Mouse (Mus musculus): ENCODE data around the gene Tigit.

The Tigit gene

DNA sequence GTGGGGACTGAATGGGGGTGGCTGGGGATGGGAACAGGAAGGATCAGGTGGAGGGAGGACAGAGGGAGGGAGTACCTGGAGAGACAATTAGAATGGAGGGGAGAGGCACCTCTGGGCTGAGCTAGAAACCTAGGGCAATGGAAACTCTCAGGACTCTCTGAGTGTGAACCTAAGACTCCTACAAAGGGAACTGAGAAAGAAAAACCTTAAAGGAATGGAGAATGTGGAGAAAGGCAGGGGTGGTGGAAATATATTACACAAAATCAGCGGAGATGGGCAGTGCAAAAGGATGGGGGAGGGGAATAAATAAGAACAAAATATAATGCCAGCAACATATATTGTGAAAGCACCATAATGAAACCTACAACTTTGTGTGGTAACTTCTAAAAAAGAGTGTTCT, 8.0 kb upstream of the Tigit start:
- in situ Hi-C loops (cut with MboI, MseI) = no loop called here

DNA sequence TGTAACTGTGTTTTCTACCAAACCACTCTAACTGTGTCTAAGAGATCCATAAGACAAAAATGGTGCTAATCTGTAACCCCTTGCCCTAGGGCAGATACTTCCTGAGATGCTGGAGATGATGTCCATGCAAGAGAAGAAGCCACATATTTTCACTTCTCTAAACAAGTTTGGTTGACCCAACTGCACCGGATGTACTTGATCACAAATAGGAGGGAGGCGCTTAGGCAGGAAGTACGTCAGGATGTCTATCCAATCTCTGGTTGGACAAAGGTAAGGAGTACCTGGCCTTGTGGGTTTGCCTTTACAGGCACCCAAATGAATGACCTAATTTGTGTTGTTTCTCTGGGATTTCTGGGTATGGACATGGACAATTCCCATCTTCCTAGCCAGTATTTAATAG, 4.3 kb upstream of the Tigit start:
- in situ Hi-C loops (cut with MboI, MseI) = no loop called here

- in situ Hi-C loops (cut with MboI, MseI) = loop anchor here (5.0 kb wide), 1 partner anchor 32 kb away; no protein-coding TSS in a partner anchor
Measured at GRCm38 (mm10) chr16:43664861-43665260, 915 bp upstream of the Tigit start.

- in situ Hi-C loops (cut with MboI, MseI) = loop anchor here (5.0 kb wide), 1 partner anchor 35 kb away; no protein-coding TSS in a partner anchor
Measured at GRCm38 (mm10) chr16:43662124-43663004, 1.6 kb downstream of the Tigit start.

DNA sequence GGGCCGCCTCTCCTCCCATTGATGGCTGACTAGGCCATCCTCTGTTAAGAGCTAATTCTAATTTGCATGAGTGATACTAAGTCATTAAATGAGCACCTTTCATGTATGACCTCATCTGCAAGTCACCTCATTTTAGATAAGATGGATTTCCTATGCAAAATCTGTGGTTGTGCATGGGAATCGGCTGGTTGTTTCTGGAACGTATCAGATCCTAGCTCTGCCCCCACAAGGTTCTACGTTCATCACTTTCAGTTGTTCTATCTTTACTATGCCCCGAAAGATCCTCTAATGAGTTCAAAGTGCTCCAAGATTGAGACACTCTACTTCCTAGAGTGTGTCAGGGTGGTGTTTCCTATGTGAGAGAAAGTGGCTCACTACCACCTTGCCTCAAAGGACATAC, 2.4 kb downstream of the Tigit start:
- in situ Hi-C loops (cut with MboI, MseI) = loop anchor here (5.0 kb wide), 1 partner anchor 36 kb away; no protein-coding TSS in a partner anchor

GRCm38 (mm10) chr16:43655183-43655787, 8.7 kb downstream of the Tigit start:
- in situ Hi-C loops (cut with MboI, MseI) = no loop called here

DNA sequence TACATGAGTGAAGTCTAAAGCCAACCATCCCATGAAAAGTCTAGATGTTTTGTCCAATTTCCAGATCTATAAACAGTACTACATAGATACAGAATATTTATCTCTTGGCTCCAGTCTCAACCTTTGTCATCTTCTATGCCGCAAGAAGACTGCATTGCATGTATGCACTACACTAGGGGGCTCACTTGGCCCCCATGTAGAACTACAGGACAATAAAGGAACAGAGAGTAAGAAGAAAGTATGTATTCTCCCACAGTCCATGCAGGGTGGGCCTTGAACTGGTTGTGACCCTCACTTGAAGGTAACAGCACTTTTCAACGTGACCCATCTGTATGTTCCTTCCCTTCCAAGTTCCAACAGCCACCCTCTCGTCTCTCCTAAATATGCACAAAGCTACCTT, 9.7 kb downstream of the Tigit start:
- in situ Hi-C loops (cut with MboI, MseI) = no loop called here

DNA sequence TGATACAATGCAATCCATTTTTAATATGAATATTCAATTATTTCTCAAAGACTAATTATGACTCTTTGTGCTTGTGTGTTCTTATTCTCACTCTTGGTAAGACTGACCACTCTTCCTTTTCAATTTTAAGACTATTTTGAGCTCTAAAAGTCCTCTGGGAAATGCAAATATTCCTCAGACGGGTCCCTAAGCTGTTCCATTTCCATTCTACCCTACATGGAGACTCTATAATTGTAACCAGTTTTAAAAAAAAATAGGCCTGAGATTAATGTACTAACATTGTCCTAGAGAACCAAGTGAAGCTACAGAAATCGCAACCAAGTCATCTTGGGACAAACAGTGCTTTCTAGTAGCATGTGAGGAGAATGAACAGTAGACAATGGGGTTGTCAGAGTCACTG, 10.7 kb downstream of the Tigit start:
- in situ Hi-C loops (cut with MboI, MseI) = no loop called here

DNA sequence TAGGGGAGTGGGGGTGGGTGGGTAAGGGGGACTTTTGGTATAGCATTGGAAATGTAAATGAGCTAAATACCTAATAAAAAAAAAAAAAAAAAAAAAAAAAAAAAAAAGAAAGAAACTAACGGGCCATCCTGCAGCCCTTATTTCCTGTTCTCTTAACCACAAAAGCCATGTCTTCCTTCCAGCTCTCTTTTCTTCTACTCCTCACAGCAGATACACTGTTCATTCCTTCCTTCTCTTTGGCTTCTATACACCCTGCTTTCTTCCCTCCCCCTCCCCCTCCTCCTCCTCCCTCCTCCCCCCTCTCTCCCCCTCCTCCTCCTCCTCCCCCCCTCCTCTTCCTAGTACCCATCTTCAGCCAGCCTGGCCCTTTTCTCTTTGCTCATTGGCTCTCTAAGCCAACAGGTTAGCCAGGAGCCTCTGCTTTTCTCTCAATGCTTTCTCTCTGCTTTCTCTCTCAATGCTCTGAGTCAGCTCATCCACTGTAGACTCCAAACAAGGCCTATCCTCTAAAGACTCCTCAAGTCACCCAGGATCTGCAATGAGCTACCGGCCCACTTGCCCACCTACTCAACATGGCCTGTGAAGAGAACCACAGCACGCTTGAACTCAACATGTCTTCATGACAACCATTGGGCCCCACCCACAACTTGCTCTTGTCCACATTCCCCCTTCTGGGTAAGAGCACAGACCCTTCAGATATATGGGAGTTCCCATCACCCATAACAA, 13.4 kb downstream of the Tigit start:
- in situ Hi-C loops (cut with MboI, MseI) = no loop called here

DNA sequence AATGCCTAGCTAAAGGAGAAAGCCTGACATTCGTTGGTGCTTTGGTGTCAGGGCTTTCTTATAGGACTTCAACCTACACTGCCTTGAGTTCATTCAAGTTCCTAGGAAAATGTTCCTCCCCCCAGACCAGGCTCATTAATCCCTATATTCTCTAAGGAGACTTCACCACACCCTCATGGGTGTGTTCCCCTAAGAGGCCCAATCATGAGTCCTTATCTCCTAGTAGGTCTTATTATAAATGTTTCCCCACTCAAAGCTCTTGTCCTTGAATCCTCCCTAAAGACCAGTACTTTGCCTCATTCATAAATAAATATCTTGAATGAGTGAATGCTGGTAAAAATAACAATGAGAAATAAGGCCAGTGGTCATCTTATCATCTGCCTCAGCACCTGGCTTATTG, 16.3 kb downstream of the Tigit start:
- in situ Hi-C loops (cut with MboI, MseI) = no loop called here

GRCm38 (mm10) chr16:43646943-43647342, 17.0 kb downstream of the Tigit start:
- in situ Hi-C loops (cut with MboI, MseI) = no loop called here

DNA sequence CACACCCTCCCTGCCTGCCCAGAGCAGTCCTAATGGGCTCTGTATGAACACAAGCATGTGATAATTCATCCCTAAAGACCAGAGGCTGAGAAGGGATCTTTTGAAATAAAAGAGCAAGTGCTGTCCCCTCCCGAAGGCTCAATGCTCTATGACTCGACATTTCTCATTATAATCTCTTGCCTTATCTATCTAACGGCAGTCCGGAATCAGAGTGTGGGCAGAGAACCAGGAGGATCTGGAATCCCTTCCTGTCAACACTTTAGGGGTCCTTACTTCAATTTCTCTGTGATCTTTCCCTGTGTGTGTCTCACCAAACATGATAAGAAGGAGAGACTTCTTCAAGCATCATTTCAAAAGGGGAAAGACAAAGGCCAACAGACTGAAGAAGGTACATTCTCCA, 18.1 kb downstream of the Tigit start:
- in situ Hi-C loops (cut with MboI, MseI) = no loop called here

GRCm38 (mm10) chr16:43641230-43641629, 22.7 kb downstream of the Tigit start:
- in situ Hi-C loops (cut with MboI, MseI) = no loop called here

DNA sequence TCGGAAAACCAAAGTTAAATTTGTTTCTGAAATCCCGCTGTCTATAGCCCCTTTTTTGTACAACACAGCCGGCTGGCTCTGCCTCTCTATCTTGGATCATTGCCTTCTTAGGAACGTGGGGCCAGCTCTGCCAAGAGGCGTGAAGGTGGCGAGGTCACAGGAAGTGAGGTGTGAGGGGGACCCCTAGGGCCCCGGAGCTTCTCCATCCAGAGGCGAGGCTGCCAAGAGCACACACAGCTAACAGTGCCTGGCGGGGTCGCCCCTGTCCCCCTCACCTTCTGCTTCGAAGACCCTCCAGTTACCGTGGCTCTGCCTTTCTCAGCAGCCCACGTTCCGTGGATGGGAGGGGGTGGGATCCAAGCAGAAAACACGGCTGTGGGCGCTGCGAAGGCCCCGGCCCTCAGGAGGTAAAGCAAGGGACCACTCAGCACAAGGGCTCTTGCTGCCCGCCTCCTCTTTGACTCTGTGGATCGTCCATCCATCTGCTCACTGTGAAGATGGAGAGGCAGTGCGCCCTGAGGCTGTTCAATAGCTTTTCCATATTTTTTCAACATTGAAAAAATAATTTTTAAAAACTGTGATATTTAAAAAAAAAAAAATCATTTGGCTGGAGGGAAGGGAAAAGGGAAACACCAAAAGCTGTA, 25.4 kb downstream of the Tigit start:
- in situ Hi-C loops (cut with MboI, MseI) = no loop called here

GRCm38 (mm10) chr16:43637241-43637640, 26.7 kb downstream of the Tigit start:
- in situ Hi-C loops (cut with MboI, MseI) = no loop called here

DNA sequence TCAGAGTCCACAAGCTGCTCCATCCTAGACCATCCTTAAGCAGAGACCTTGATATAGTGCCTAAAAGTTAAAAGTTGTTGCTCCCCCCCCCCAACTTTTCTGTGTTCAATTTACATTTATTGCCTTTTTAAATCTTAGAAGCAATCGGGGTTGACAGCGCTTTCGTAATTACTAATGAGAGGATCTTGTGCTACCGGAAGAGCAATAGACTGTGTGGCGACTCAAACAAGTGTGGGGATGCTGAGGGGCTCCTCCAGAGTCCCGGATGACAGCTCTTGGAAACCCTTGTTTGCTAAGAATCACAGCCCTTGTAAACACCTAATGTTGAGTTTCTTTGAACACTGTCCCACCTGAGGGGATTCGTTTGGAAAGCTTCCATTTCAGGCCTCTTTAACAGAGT, 29.9 kb downstream of the Tigit start:
- in situ Hi-C loops (cut with MboI, MseI) = no loop called here

- in situ Hi-C loops (cut with MboI, MseI) = no loop called here
Measured at GRCm38 (mm10) chr16:43631758-43632157, 32.2 kb downstream of the Tigit start.

GRCm38 (mm10) chr16:43628662-43629061, 35.3 kb downstream of the Tigit start:
- in situ Hi-C loops (cut with MboI, MseI) = no loop called here

- in situ Hi-C loops (cut with MboI, MseI) = no loop called here
Measured at GRCm38 (mm10) chr16:43625956-43626355, 38.0 kb downstream of the Tigit start.

- in situ Hi-C loops (cut with MboI, MseI) = no loop called here
Measured at GRCm38 (mm10) chr16:43625289-43625688, 38.7 kb downstream of the Tigit start.

- in situ Hi-C loops (cut with MboI, MseI) = no loop called here
Measured at GRCm38 (mm10) chr16:43624876-43625275, 39.1 kb downstream of the Tigit start.
